Mouse (Mus musculus) megakaryocyte, embryonic 14.5 days (primary cell): ENCODE results near the gene Rsl1d1.

Experiments
- FLI1 ChIP-seq: IDR thresholded peaks from 2 replicates; pipeline ENCODE4 v1.6.1; 2012; ENCODE audit warnings: low read length, inconsistent platforms, mixed read lengths
- GATA1 ChIP-seq: IDR thresholded peaks from 3 replicates; pipeline ENCODE4 v1.6.1; 2012; ENCODE audit warnings: mixed read lengths, low read length, inconsistent platforms, borderline replicate concordance

DNA sequence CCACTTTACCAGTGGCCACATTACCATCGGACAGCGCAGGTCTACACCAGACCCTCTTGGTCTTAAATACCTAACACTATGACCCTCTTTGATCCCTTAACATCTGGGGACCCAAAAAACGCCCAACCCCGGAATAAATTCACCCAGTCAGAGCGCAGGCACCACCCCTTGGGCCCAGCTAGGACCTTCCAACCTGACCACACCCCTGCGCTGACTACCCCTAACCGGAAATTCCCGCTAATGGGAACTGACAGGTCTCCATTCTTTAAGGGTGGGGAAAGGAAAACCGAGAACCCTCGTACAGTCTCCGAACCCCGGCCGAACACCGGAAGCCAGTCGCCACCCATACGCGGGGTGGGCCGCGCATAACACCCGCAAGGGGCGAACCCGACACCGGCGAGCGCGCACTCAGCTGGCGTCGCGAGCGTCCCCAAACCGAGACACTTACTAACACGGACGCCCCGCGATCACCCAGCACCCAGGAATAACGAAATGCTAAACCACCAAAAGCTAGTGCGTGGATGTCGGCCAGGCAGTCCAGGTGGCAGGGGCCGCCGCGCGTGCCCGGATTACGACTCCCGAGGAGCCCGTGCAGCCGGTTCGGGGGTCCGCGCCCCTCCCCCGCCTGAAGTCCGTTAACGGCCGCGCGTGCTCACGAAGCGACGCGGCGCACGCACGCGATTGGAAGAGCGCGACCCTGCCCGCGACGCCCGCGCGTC lies 27.5 kb downstream of the Rsl1d1 start:
- TF ChIP-seq GATA1 (no peak), FLI1 (no peak)
